ENCODE assay signal across 8 mouse cellular contexts in the genomic region with DNA sequence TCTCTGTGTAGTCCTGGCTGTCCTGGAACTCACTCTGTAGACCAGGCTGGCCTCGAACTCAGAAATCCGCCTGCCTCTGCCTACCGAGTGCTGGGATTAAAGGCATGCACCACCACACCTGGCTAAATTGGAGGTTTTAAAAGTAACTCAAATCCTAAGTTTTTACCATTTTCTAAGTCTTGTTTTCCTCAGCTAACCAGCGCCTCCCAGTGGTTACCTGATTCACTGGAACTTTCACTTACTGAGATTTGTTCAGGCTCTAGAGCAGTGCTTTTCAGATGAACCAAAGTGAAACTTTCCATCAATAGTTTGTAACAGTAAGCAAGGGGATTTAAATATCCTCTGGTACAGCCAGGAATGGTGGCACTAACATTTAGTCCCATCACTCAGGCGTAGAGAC.
DNase-seq lines count a peak whose midpoint lies in the region.
"Not testable (repeated sequence)": the region's sequence is repeated elsewhere in the genome, so short reads cannot be mapped to it uniquely, and the experiment has no call there.

No protein-coding gene starts in this region.

- WGBS in embryonic facial prominence, embryonic 10.5 days = 30% methylated on average over 5 of the region's 5 CpGs

- DNase-seq in CD4-positive, CD25-positive, alpha-beta regulatory T cell, adult 2 months (ENCODE audit: low read depth, low spot score) = peak; percentile 63
- peak; percentile 50 for DNase-seq in adrenal gland, postnatal 10 days
- DNase-seq in embryonic facial prominence, embryonic 10.5 days (ENCODE audit: low spot score) = peak; percentile 19
- peak; percentile 0 to 18 for DNase-seq in heart, postnatal 10 days
- peak; percentile 65 for DNase-seq in kidney, postnatal 10 days
- peak; percentile 41 for DNase-seq in liver
- DNase-seq in naive thymus-derived CD4-positive, alpha-beta T cell, adult 2 months (ENCODE audit: low read depth) = peak; percentile 26
- DNase-seq in telencephalon, adult 2 months (ENCODE audit: low read depth, low spot score) = peak; percentile 8

- not testable (repeated sequence) for H3K4me3 ChIP-seq in embryonic facial prominence, embryonic 10.5 days

- not testable (repeated sequence) for H3K27me3 ChIP-seq in embryonic facial prominence, embryonic 10.5 days (replicated peaks; ENCODE audit: low read depth, poor library complexity, severe bottlenecking)

- H3K9me3 ChIP-seq in embryonic facial prominence, embryonic 10.5 days = not testable (repeated sequence)

- H3K27ac ChIP-seq in embryonic facial prominence, embryonic 10.5 days (replicated peaks) = not testable (repeated sequence)

- intact Hi-C loops in heart, postnatal 10 days (cut with DNase I) = loop anchor here (5.0 kb wide), 1 partner anchor 279 kb away; no protein-coding TSS in a partner anchor

- H3K4me1 ChIP-seq in embryonic facial prominence, embryonic 10.5 days = not testable (repeated sequence)

- not testable (repeated sequence) for H3K36me3 ChIP-seq in embryonic facial prominence, embryonic 10.5 days (replicated peaks)

Comparison
In these comparisons a context has a peak if more than half of its experiments do, and no peak if none do; other contexts are left out.
1. DNase-seq: peak in every context shown above with its lines; median percentile 65 in kidney, postnatal 10 days; 63 in CD4-positive, CD25-positive, alpha-beta regulatory T cell, adult 2 months; 50 in adrenal gland, postnatal 10 days; 41 in liver; 26 in naive thymus-derived CD4-positive, alpha-beta T cell, adult 2 months; 19 in embryonic facial prominence, embryonic 10.5 days; 9 in heart, postnatal 10 days; 8 in telencephalon, adult 2 months.